Mouse (Mus musculus) liver, postnatal 0 days (tissue): ENCODE results near the gene Serpine1.

Experiments used
- CTCF ChIP-seq: sonication (generic); IDR thresholded peaks from 2 replicates; pipeline ENCODE4 v1.5.1; 2016; ENCODE audit warnings: antibody characterized with exemption, low read depth
- EP300 ChIP-seq: IDR thresholded peaks from 2 replicates; pipeline ENCODE4 v1.6.1; 2016; ENCODE audit warnings: antibody characterized with exemption, low read depth, mild to moderate bottlenecking

DNA sequence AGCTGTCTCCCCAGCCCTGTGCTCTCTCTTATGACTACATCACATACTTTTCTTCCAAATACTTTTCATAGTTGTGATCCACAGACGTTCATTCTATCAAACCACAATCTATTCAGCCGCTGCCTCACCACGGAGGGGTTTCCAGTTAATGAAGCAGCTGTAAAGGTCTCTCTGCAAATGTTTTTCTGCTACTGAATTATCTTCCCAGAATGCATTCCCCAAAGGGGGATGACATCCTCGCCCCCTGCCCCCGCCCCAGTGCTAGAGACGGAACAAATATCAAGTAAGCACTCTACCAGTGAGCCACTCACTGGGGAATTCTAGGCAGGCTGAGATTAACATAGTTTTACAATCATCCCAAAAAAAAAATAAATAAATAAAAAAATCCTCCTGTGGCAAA is 36.0 kb upstream of the Serpine1 start:
- TF ChIP-seq CTCF (no peak), EP300 (no peak)
